Mouse (Mus musculus): ENCODE measurements at regions not wholly inside any gene's neighbourhood (a gene's known extent, or its start where the extent isn't known, plus 50 kb on each side); places are given as distances from the start of the nearest gene placed in this dataset.

DNA sequence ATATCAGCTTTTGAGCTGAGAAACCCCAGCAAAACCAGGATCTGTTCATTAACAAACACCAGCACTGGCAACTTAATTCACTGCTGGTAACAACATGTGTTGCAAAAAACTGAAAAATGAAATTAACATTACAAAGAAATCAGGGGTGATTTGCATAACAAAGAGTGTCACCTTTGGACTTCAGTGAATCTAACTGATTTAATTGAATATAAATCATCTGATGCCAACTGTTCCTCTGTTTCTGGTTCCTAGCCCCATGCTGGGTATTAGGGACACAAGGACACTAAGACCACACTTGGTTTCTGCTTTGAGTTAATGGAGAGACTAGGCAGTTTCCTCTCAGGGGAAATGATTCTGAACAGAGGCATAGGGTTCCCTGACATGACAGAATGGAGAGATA lies 453.8 kb downstream of the Tmem132b start:
- Histone ChIP-seq H3K9ac (ENCODE audit: control insufficient read depth, low read depth, low read length, poor library complexity, severe bottlenecking) (no peak overlapping the region), H3K9me3 (replicated peaks; ENCODE audit: insufficient read depth, low read length) (no peaks in the 10 kb centered on the region), H3K4me3 (ENCODE audit: control insufficient read depth in 1 of 2, insufficient read depth in 1 of 2, low read depth in 2 of 2, low read length in 2 of 2) (no peak overlapping the region)

GRCm38 (mm10) chr5:125997173-125997572 lies 465.6 kb downstream of the Tmem132b start:
- no peak for DNase-seq (ENCODE audit: low read depth, low spot score)
- Histone ChIP-seq H3K27ac (ENCODE audit: control insufficient read depth, low read depth, low read length) (no peak overlapping the region), H3K27me3 (ENCODE audit: control insufficient read depth in 1 of 2, insufficient read depth in 2 of 2, low read length in 2 of 2) (no peaks in the 10 kb centered on the region), H3K4me3 (ENCODE audit: control insufficient read depth in 1 of 2, insufficient read depth in 1 of 2, low read depth in 2 of 2, low read length in 2 of 2) (no peak overlapping the region), H3K79me2 (ENCODE audit: control insufficient read depth, insufficient read depth, low read length, poor library complexity) (no peaks in the 10 kb centered on the region), H3K36me3 (ENCODE audit: control insufficient read depth in 1 of 2, insufficient read depth in 2 of 2, low read length in 2 of 2) (no peaks in the 10 kb centered on the region), H3K9ac (ENCODE audit: control insufficient read depth, low read depth, low read length, poor library complexity, severe bottlenecking) (no peak overlapping the region), H3K9me3 (replicated peaks; ENCODE audit: insufficient read depth, low read length) (no peaks in the 10 kb centered on the region), H3K4me1 (ENCODE audit: control insufficient read depth in 1 of 2, insufficient read depth in 2 of 2, low read length in 2 of 2) (no peaks in the 10 kb centered on the region)
- TF ChIP-seq ELF1 (IDR thresholded peaks at IDR 0.05; ENCODE audit: low read depth, low read length) (no peak), RAD21 (IDR thresholded peaks at IDR 0.05; ENCODE audit: low read depth, low read length) (no peak), MYC (IDR thresholded peaks at IDR 0.05; ENCODE audit: low read depth, low read length) (no peak), GABPA (IDR thresholded peaks at IDR 0.05; ENCODE audit: low read depth, low read length) (no peak), EP300 (IDR thresholded peaks at IDR 0.05; ENCODE audit: low read depth in 1 of 2, low read length in 2 of 2) (no peak), HCFC1 (IDR thresholded peaks at IDR 0.05; ENCODE audit: low read depth, low read length) (no peak), MXI1 (IDR thresholded peaks at IDR 0.05; ENCODE audit: low read depth, low read length) (no peak), GATA1 (IDR thresholded peaks at IDR 0.05; ENCODE audit: low read depth, low read length) (no peak)

More for the DNA sequence above, 453.8 kb downstream of the Tmem132b start:
- no peaks in the 10 kb centered on the region for H3K4me1 ChIP-seq (ENCODE audit: control insufficient read depth in 1 of 2, insufficient read depth in 2 of 2, low read length in 2 of 2)
- no peaks in the 10 kb centered on the region for H3K27me3 ChIP-seq (ENCODE audit: control insufficient read depth in 1 of 2, insufficient read depth in 2 of 2, low read length in 2 of 2)
- TF ChIP-seq RCOR1 (IDR thresholded peaks at IDR 0.05; ENCODE audit: low read depth, low read length) (no peak), MAZ (IDR thresholded peaks at IDR 0.05; ENCODE audit: low read depth, low read length) (no peak), UBTF (IDR thresholded peaks at IDR 0.05; ENCODE audit: borderline replicate concordance, insufficient read depth, low read depth, low read length) (no peak), EP300 (IDR thresholded peaks at IDR 0.05; ENCODE audit: low read depth in 1 of 2, low read length in 2 of 2) (no peak), BHLHE40 (IDR thresholded peaks at IDR 0.05; ENCODE audit: borderline replicate concordance, low read depth, low read length) (no peak), JUND (IDR thresholded peaks at IDR 0.05; ENCODE audit: low read depth, low read length) (no peak), E2F4 (IDR thresholded peaks at IDR 0.05; ENCODE audit: borderline replicate concordance, low read depth, low read length) (no peak), SMC3 (IDR thresholded peaks at IDR 0.05; ENCODE audit: low read depth, low read length) (no peak), ETS1 (IDR thresholded peaks at IDR 0.05; ENCODE audit: low read depth, low read length) (no peak), MYB (IDR thresholded peaks at IDR 0.05; ENCODE audit: low read depth, low read length) (no peak), POLR2A (IDR thresholded peaks at IDR 0.05; ENCODE audit: control insufficient read depth in 1 of 2, insufficient read depth in 1 of 2, low read depth in 1 of 2, low read length in 2 of 2, poor library complexity in 1 of 2) (no peak)
- DNase-seq (ENCODE audit: low read depth, low spot score), result no peak
- no peaks in the 10 kb centered on the region for H3K79me2 ChIP-seq (ENCODE audit: control insufficient read depth, insufficient read depth, low read length, poor library complexity)
- H3K27ac ChIP-seq (ENCODE audit: control insufficient read depth, low read depth, low read length), result no peak overlapping the region
- H3K36me3 ChIP-seq (ENCODE audit: control insufficient read depth in 1 of 2, insufficient read depth in 2 of 2, low read length in 2 of 2), result no peaks in the 10 kb centered on the region
